Mouse (Mus musculus) limb, embryonic 12.5 days (tissue): ENCODE measurements around the gene Stard3nl. TPM values are rescaled to one million over a fixed set of nuclear protein-coding genes. Genes with fewer than 3 reads are reported as not detected.
"Not testable (repeated sequence)": the region's sequence is repeated elsewhere in the genome, so short reads cannot be mapped to it uniquely, and the experiment has no call there.

Experiments used
- ATAC-seq: fragments of 200-750 bp; cut with Nextera tagmentation; 2 replicates; pipeline ENCODE4 v1.8.0; 2017; ENCODE audit warnings: low read depth, moderate TSS enrichment; ENCODE audit not compliant: insufficient number of reproducible peaks, insufficient read depth, low FRiP score, low TSS enrichment
- H3K27ac ChIP-seq: fragments of 300-500 bp; sonication (generic); 2 replicates; pipeline ENCODE4 v1.5.1; 2016; ENCODE audit warnings: mild to moderate bottlenecking, moderate library complexity
- H3K27me3 ChIP-seq: fragments of 300-500 bp; sonication (generic); 2 replicates; pipeline ENCODE4 v1.6.1; 2016; ENCODE audit warnings: mild to moderate bottlenecking, moderate library complexity
- H3K36me3 ChIP-seq: fragments of 300-500 bp; sonication (generic); 2 replicates; pipeline ENCODE4 v1.6.1; 2016; ENCODE audit warnings: mild to moderate bottlenecking, moderate library complexity
- H3K4me1 ChIP-seq: fragments of 300-500 bp; sonication (generic); replicated peaks from 2 replicates; pipeline ENCODE4 v1.6.1; 2016
- H3K4me2 ChIP-seq: fragments of 300-500 bp; sonication (generic); 2 replicates; pipeline ENCODE4 v1.6.1; 2016; ENCODE audit warnings: mild to moderate bottlenecking, moderate library complexity
- H3K4me3 ChIP-seq: fragments of 300-500 bp; sonication (generic); replicated peaks from 2 replicates; pipeline ENCODE4 v1.5.1; 2016; ENCODE audit warnings: mild to moderate bottlenecking
- H3K9ac ChIP-seq: fragments of 300-500 bp; sonication (generic); replicated peaks from 2 replicates; pipeline ENCODE4 v1.6.1; 2016; ENCODE audit warnings: mild to moderate bottlenecking, moderate library complexity
- H3K9me3 ChIP-seq: fragments of 300-500 bp; sonication (generic); 2 replicates; pipeline ENCODE4 v1.6.1; 2016; ENCODE audit warnings: mild to moderate bottlenecking, moderate library complexity
- WGBS: fragments of 180-500 bp; shearing (Covaris S2); methylation state at CpG from one replicate; pipeline ENCODE4 v1.1.7; 2016; 5-methylcytosine and 5-hydroxymethylcytosine counted together
- polyA plus RNA-seq: library from polyadenylated mRNA; unstranded; fragments of >200 nt; fragmentation: Nextera tagmentation; extraction: Ambion mirVana; gene quantifications from 2 replicates; pipeline ENCODE4 v1.2.1, GENCODE M21; 2016

The Stard3nl gene
- polyA plus RNA-seq, 1 experiment from 2014 or later, result 103 TPM

GRCm38 (mm10) chr13:19356720-19357119 lies 38.9 kb downstream of the Stard3nl start:
- Histone ChIP-seq H3K4me1 (peaks cover 7% of the 10 kb centered on the region; the same call in 1 of the 2 replicates), H3K36me3 (peaks cover 44% of the 10 kb centered on the region), H3K4me2 (no peak overlapping the region), H3K9me3 (no peaks in the 10 kb centered on the region), H3K27ac (no peak overlapping the region), H3K27me3 (no peaks in the 10 kb centered on the region), H3K9ac (no peak overlapping the region), H3K4me3 (no peak overlapping the region)
- WGBS, result 80% methylated on average over 5 of the region's 5 CpGs
- ATAC-seq, result no peak

- H3K27ac ChIP-seq, result no peak overlapping the region
- no peaks in the 10 kb centered on the region for H3K27me3 ChIP-seq
- H3K4me3 ChIP-seq, result no peak overlapping the region
- no peak for ATAC-seq
- 78% methylated on average over 7 of the region's 7 CpGs for whole genome bisulfite sequencing
- peaks cover 44% of the 10 kb centered on the region for H3K36me3 ChIP-seq
- H3K9me3 ChIP-seq, result no peaks in the 10 kb centered on the region
- peaks cover 7% of the 10 kb centered on the region; the same call in 1 of the 2 replicates for H3K4me1 ChIP-seq
- no peak overlapping the region for H3K4me2 ChIP-seq
- no peak overlapping the region for H3K9ac ChIP-seq
Measured at GRCm38 (mm10) chr13:19356120-19356519, 39.5 kb downstream of the Stard3nl start.

- H3K4me1 ChIP-seq, result peaks cover 7% of the 10 kb centered on the region; the same call in 1 of the 2 replicates
- H3K27ac ChIP-seq, result no peak overlapping the region
- H3K27me3 ChIP-seq, result no peaks in the 10 kb centered on the region
- no peak overlapping the region for H3K4me2 ChIP-seq
- H3K9me3 ChIP-seq, result no peaks in the 10 kb centered on the region
- peaks cover 18% of the 10 kb centered on the region for H3K36me3 ChIP-seq
- H3K9ac ChIP-seq, result no peak overlapping the region
- 85% methylated on average over 3 of the region's 3 CpGs for WGBS
- H3K4me3 ChIP-seq, result no peak overlapping the region
- no peak for ATAC-seq
Measured at GRCm38 (mm10) chr13:19352795-19353194, 42.8 kb downstream of the Stard3nl start.

- H3K4me1 ChIP-seq, H3K4me2 ChIP-seq, H3K4me3 ChIP-seq, H3K27ac ChIP-seq, H3K36me3 ChIP-seq, H3K9me3 ChIP-seq, H3K9ac ChIP-seq, ATAC-seq, H3K27me3 ChIP-seq: not testable (repeated sequence)
- WGBS, result 92% methylated on average over 1 of the region's 1 CpGs
Measured at GRCm38 (mm10) chr13:19340356-19340755, 55.2 kb downstream of the Stard3nl start.

GRCm38 (mm10) chr13:19336310-19336709 lies 59.3 kb downstream of the Stard3nl start:
- ATAC-seq, H3K9me3 ChIP-seq, H3K36me3 ChIP-seq, H3K4me1 ChIP-seq, H3K4me3 ChIP-seq, H3K27ac ChIP-seq, H3K9ac ChIP-seq, H3K4me2 ChIP-seq, H3K27me3 ChIP-seq: not testable (repeated sequence)
- WGBS, result 88% methylated on average over 1 of the region's 1 CpGs

Other genes starting within 250 kb of the Stard3nl start
- gene Epdr1, start 224.1 kb upstream of the Stard3nl start, polyA plus RNA-seq, result 12.8 and 12.9 TPM in 2 replicates
- gene Sfrp4, start 227.3 kb upstream of the Stard3nl start, polyA plus RNA-seq, result 0.20 and 0.26 TPM in 2 replicates